Mouse (Mus musculus) spleen, adult 18-20 months (tissue): Measurements from ENCODE around the gene Phf8.
"Not testable (repeated sequence)": the region's sequence is repeated elsewhere in the genome, so short reads cannot be mapped to it uniquely, and the experiment has no call there.

Experiments
- DNase-seq, 2 experiments: peaks; one replicate each; pipeline ENCODE4 v3.0.0; 2022; ENCODE audit warnings: mixed read lengths in 2 of 2

Phf8 gene

DNA sequence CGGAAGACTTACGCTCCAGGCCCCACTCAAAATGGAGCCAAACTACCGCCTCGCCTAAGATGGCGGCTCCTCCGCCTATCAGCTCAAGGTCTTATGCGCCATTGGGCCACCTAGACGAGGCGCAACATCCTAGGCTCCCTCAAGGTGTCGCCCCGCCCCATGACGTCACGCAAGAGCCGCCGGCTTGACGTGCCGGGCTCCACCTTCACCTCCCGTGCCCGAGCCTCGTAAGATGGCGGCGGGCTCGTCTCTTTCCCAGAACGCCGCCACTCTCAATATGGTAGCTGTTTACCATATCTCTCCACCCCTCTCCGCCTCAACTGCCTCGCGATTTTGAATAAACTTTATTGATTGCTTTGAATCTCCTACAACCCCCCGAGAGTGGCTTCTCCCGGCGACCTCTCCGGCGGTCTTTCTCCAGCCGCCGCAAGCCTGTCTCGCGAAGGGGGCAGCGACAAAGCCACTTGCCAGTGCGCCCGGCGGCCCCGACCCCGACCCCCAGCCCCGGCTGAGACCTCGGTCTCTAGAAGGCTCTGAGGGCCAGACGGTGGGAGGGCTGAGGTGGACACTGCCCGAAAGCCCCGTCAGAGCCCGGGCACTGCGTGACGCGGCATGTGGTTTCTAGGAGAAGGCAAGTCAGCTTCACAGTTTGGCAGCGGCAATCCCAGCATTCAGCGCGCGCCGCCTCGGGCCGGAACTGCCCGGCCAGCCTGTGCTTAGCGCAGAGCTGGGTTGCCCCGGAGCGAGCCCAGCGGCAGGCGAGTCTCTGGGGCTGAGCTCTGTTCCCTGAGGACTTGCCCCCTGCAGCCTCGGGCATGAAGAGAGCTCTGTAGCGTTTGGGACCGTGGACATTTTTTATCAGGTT lies at the start of gene Phf8:
Gene Phf8, plus strand, starts transcription at position 215 of the 865 bp plus-strand sequence.
- peak; percentile 91 to 93 for DNase-seq

DNA sequence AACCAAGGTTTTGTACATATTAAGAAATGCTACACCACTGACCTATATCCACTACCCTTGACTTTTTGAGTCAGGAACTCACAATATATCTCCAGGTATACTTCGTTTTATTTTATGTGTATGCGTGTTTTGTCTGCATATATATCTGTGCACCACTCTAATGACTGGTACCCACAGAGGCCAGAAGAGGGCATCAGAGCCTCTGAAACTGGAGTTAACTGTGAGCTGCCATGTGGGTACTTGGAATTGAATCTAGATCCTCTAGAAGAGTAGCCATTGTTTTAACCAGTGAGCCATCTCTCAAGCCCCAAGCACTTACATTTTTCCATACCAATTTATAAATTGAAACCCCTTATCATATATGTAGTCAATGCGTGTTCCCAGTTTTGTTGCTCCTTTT lies 32.3 kb upstream of the Phf8 start:
- DNase-seq = no peak

- DNase-seq = not testable (repeated sequence)
Observed at GRCm38 (mm10) chrX:151493269-151493668, 27.2 kb upstream of the Phf8 start.

DNA sequence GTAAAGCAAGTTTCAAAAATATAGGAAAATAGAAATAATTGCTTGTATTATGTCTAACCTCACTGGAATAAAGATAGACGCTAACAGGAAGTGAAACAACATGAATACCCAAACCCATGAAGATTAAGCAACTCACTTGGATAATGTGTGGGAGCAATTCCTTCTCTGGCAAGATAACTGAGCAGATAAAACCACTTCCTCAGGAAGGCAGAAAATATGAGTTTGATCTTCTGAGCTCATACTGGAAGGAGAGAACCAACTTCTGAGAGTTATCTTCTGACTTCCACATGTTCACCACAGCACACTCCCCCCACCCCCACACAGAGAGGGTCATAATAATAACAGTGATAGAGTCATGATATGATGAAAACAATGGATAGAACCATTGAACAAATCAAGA lies 23.9 kb upstream of the Phf8 start:
- DNase-seq = no peak

DNA sequence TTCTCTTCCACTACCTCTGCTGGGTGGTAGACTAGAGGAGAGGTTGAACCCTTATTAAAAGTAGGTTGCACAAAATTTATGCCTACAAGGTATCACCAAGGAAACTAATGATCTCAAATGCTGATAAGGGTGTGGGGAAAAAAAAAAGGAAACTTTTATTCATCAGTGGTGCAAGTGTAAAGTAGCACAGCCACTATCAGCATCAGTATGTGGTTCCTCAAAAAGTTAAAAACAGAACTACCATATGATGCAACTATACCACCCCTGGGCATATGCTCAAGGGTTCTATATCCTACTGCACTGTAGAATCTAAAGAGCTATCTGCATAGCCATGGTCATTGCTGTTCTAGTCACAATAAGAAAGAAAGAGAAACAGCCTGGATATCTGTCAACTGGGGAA lies 11.9 kb upstream of the Phf8 start:
- no peak for DNase-seq

GRCm38 (mm10) chrX:151509906-151510305 lies 10.6 kb upstream of the Phf8 start:
- no peak for DNase-seq

- DNase-seq = no peak
Observed at GRCm38 (mm10) chrX:151513066-151513465, 7.4 kb upstream of the Phf8 start.

DNA sequence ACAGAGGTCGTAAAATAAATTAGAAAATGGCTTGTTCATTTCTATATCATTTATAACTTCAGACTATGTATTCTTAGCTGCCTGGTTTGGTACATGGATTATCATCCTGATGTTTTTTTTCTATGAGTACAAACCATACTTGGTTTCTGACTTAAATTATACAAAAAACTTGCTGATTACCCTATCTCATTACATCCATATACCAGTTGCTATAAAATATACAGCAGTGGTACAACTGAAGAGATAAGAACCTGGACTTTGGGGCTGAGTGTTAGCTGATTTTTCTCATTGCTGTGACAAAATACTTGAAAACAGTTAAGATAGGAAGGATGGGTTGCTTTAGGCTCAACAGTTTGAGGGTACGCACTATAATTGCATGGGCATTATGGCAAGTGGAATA lies 6.8 kb upstream of the Phf8 start:
- no peak for DNase-seq

GRCm38 (mm10) chrX:151518181-151518580 lies 2.3 kb upstream of the Phf8 start:
- DNase-seq = no peak

GRCm38 (mm10) chrX:151520127-151520457 lies 380 bp upstream of the Phf8 start:
- DNase-seq = no peak

DNA sequence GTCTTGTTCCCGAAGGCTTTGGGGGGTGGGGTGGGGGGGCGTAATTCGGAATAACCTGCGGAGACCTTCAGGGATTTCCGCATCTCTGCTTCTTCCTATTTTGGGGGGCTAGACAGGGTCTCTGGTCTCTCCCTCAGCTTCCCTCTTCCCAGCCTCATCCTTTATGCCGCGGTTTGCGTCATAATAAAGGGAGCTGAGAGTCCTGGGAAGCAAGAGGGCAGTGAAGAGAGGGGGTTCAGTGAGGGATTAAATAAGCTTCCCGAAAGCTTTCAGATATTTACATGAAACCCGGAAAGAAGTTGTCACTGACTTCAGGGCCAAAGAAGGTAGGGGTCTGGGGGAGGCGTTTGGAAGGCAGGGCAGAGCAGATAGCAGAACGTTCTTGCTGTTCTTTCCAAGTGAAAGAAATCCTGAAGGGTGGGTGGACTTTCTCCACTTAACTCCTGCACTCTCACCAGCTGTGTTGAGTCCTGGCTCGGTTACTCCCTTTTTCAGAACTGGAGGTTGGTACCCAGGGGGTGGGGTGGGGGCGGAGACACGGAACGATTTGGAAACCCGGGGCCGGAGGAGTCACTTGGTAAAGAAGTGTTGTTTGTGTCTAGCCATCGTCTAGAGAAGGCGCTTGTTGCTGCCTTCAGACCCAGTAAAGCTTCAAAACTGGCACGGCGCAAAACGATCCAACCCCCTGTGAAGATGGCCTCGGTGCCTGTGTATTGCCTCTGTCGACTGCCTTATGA lies 1.5 kb downstream of the Phf8 start:
- DNase-seq = no peak

DNA sequence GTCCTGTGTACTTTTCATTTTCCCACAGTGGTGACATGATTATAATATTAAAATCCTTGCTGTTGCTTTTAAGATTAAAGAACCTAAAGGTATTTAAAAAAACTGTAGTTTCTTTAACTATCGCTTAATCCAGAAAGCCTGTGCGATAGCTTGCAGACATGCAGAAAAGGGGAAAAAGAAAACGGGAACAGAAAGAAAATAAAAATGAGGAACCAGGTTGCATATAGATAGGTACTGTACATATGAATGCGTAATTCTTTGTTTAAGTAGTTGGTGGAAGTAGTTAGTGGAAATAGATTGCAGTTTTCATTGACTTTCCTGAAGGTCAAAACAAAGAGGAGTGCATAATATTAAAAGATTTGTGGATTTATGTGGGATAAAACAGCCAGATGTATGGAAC lies 32.9 kb downstream of the Phf8 start:
- no peak for DNase-seq

- no peak for DNase-seq
Observed at GRCm38 (mm10) chrX:151575166-151575565, 54.7 kb downstream of the Phf8 start.

GRCm38 (mm10) chrX:151643386-151643785 lies 122.9 kb downstream of the Phf8 start:
- DNase-seq = no peak

GRCm38 (mm10) chrX:151653744-151654143 lies 133.3 kb downstream of the Phf8 start:
- DNase-seq = no peak

DNA sequence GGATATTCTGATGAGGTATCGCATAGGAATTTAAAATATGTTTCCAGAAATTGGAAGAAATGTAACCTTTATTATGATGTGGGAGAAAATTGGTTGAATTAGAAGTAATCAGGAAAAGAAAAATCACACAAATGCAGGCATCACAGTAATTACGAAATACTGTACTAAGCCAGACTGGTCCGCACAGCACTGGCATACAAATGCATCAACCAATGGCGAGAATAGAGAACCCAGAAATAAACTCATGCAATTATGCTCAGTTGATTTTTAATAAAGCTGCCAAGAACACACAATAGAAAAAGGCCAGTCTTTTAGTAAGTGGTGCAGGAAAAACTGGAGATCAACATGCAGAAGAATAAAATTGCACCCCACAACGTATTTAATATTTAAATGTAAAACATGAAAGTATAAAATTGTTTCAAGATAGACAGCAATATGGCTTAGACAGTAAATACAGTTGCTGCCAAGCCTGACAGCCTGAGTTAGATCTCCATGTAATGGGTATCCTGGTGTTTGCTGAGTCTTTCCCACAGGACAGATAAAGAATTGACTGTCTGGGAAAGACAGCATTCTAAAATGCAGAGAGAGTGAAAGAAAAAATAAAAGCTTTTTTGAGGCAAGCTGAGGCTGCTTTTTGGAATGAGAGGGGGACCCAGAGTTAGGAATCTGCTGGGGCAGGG lies 154.2 kb downstream of the Phf8 start:
- DNase-seq = no peak
